Comparison of ENCODE assay signal across 8 mouse cellular contexts in the genomic region with DNA sequence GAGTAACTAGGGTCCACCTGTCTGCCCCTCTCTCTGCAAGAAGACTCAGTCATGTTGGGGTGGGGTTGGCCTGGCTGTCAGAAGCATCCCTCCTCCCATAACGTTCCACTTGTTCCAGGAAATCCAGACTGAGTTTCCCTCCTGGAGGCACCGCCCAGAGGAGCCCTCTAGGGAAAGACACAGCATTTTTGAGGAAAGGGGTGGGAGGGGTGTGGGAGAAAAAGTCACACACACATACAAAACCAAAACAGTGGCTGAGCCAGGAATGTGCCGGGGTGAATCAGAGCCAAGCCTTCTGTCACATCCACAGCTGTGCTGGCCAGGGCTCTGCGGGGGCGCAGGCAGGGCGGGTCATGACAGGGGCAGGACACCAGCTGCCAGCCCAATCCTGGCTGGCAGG. TPM values are rescaled to one million over a fixed set of nuclear protein-coding genes. Genes with fewer than 3 reads are reported as not detected.
DNase-seq lines count a peak whose midpoint lies in the region; ATAC-seq and TF ChIP-seq lines count a peak whose summit lies in the region.

No protein-coding gene starts in this region.

- H3K27ac ChIP-seq in embryonic facial prominence, embryonic 15.5 days (replicated peaks), result no peak overlapping the region
- no peak overlapping the region for H3K27ac ChIP-seq in lung, postnatal 0 days (ENCODE audit: low read length)

- H3K27me3 ChIP-seq in embryonic facial prominence, embryonic 15.5 days, result peaks cover 4% of the 10 kb centered on the region; the same call in 1 of the 2 replicates
- no peaks in the 10 kb centered on the region for H3K27me3 ChIP-seq in lung, postnatal 0 days (replicated peaks; ENCODE audit: insufficient read depth, low read length)

- intact Hi-C loops in heart, postnatal 36 days (cut with DNase I), result loop anchor here (1.0 kb wide), 1 partner anchor 9 kb away; no protein-coding TSS in a partner anchor

- ATAC-seq in embryonic facial prominence, embryonic 15.5 days (ENCODE audit: insufficient number of reproducible peaks, low FRiP score, low TSS enrichment, low read depth), result peak; percentile 41; the same call in 1 of the 2 replicates
- ATAC-seq in lung, postnatal 0 days, result peak; percentile 96

- no peak; the same call in none of the 2 replicates for TF ChIP-seq CTCF in lung, postnatal 0 days (IDR thresholded peaks at IDR 0.05)

- no peaks in the 10 kb centered on the region for H3K9me3 ChIP-seq in embryonic facial prominence, embryonic 15.5 days (replicated peaks)
- H3K9me3 ChIP-seq in lung, postnatal 0 days (ENCODE audit: low read length), result no peaks in the 10 kb centered on the region

- TF ChIP-seq EP300 in lung, postnatal 0 days (IDR thresholded peaks at IDR 0.05), result peak; percentile 73

- H3K4me1 ChIP-seq in embryonic facial prominence, embryonic 15.5 days, result peaks cover 8% of the 10 kb centered on the region; the same call in 1 of the 2 replicates
- no peaks in the 10 kb centered on the region; the same call in 1 of the 2 replicates for H3K4me1 ChIP-seq in lung, postnatal 0 days (ENCODE audit: insufficient read depth, low read depth, low read length)

- DNase-seq in testis, postnatal 10 days (ENCODE audit: low spot score), result peak; percentile 74
- DNase-seq in testis, postnatal 14 days (ENCODE audit: low spot score), result no peak
- peak; percentile 81 to 86 for DNase-seq in heart, postnatal 36 days
- DNase-seq in lung, postnatal 0 days (ENCODE audit: low spot score), result peak; percentile 80
- DNase-seq in embryo, embryonic 9.5 days (ENCODE audit: extremely low spot score), result no peak
- DNase-seq in thymus, postnatal 36 days, result no peak
- DNase-seq in cerebellum, adult 18-20 months, result no peak

- H3K4me2 ChIP-seq in embryonic facial prominence, embryonic 15.5 days (replicated peaks), result no peak overlapping the region
- no peak overlapping the region for H3K4me2 ChIP-seq in lung, postnatal 0 days (replicated peaks; ENCODE audit: low read depth, low read length)

- WGBS in embryonic facial prominence, embryonic 15.5 days, result 50% methylated on average over 6 of the region's 6 CpGs
- WGBS in lung, postnatal 0 days, result 21% methylated on average over 6 of the region's 6 CpGs

- no peak overlapping the region for H3K9ac ChIP-seq in embryonic facial prominence, embryonic 15.5 days
- H3K9ac ChIP-seq in lung, postnatal 0 days (replicated peaks; ENCODE audit: low read depth), result no peak overlapping the region

- H3K4me3 ChIP-seq in embryonic facial prominence, embryonic 15.5 days (replicated peaks), result no peak overlapping the region
- no peak overlapping the region for H3K4me3 ChIP-seq in lung, postnatal 0 days (ENCODE audit: low read depth, low read length)

- no peaks in the 10 kb centered on the region for H3K36me3 ChIP-seq in embryonic facial prominence, embryonic 15.5 days
- no peaks in the 10 kb centered on the region for H3K36me3 ChIP-seq in lung, postnatal 0 days (ENCODE audit: insufficient read depth, low read length)

RNA-seq across cellular contexts. Expression of gene Tcf15, which starts 37.0 kb away (rescaled TPM):
- polyA plus RNA-seq in embryonic facial prominence, embryonic 15.5 days (2015; fragmentation: Nextera tagmentation; extraction: Ambion mirVana), result 5.5 and 6.5 TPM in 2 replicates
- 10 to 100 TPM; 39.7 to 50.1 TPM for total RNA-seq in heart, postnatal 36 days (2021)
- 2.0 and 3.6 TPM in 2 replicates for polyA plus RNA-seq in lung, postnatal 0 days (2015; fragmentation: Nextera tagmentation; extraction: Ambion mirVana)

RNA-seq across cellular contexts. Expression of gene Csnk2a1, which starts 46.3 kb away (rescaled TPM):
- polyA plus RNA-seq in embryonic facial prominence, embryonic 15.5 days (2015; fragmentation: Nextera tagmentation; extraction: Ambion mirVana), result 87.0 and 87.5 TPM in 2 replicates
- total RNA-seq in heart, postnatal 36 days (2021), result 100 to 1,000 TPM in 1 of 2 experiments, 10 to 100 TPM in 1; 92.1 to 101 TPM
- 62.4 and 70.4 TPM in 2 replicates for polyA plus RNA-seq in lung, postnatal 0 days (2015; fragmentation: Nextera tagmentation; extraction: Ambion mirVana)

Comparison
In these comparisons a context has a peak if more than half of its experiments do, and no peak if none do; other contexts are left out.
1. DNase-seq: peak in testis, postnatal 10 days (single experiment), heart, postnatal 36 days (2 of 2) and lung, postnatal 0 days (single experiment); none in testis, postnatal 14 days (single experiment), embryo, embryonic 9.5 days (single experiment), thymus, postnatal 36 days (0 of 2) and cerebellum, adult 18-20 months (0 of 2).